Mouse (Mus musculus): ENCODE measurements at regions not wholly inside any gene's neighbourhood (a gene's known extent, or its start where the extent isn't known, plus 50 kb on each side); places are given as distances from the start of the nearest gene placed in this dataset.

DNA sequence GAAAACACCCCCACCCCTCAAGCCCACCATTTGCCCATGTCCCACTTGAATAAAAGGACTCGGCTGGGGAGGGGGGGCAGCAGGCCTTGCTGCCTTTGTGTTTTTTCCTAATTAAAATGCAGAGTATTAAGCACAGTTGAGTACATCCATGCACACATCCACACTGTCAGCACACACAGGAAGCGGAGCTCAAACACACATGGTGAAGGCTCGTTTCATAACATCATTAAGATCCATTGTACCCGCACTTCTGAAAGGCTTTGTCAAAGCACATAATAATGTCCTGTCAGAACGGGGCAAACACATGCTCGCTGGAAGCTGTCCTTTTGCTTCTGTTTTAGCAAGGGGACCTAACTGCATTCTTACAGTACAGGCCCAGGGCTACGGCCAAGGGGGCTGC lies 75.3 kb upstream of the Arhgap21 start:
- no peak for DNase-seq

DNA sequence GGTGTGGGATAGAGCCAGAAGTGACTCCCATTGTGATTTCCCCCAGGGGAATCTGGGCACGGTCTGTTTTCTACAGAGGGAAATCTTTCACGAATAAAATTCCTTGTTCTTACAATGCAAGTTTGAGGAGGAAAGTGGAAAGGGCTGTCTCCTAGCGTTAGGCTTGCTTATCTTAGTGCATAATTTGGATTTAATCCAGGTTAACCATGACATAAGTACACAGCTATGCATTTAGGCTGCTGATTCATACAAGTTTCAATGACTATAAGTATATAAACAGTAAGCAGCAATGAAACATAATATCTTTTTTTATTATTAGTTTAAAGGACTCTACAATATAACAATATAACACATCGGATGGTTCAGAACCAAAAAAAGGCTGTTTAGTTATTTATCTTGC lies 74.6 kb upstream of the Arhgap21 start:
- no peak for DNase-seq

DNA sequence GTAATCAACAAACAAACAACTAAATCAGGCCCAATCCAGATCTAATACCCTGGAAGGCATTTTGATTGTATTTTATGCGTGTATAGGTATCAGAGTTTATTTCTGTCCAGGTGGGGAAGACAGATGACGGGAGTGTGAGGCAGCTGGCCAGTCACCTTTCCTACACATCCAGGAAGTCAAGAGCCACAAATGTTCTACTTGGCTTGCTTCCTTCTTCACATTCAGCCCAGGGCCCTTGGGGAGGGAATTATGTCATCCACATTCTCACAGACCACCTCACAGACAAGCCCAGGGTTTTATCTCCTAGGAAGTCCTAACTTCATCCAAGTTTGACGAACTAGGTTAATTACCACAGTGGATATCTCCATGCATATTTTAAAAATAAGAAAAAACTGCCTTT lies 68.9 kb upstream of the Arhgap21 start:
- no peak for DNase-seq

DNA sequence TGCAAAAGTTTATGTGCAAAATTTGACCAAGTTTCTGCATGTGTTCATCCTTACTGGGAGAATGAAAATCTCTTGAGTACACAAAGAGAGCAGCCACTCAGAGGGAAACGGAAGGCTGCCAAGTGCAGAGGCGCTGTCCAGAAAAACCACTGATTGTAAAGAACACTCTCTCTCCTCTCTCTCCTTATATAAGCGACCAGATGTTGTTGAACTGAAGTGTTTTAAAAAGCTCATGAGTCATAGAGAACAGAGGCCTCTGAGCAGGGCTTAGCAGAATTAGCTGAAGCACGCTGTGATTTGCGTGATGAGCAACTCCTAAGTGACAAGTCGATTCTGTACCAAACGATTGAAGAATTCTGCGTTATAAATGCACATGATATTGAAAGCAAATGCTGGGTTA lies 68.5 kb upstream of the Arhgap21 start:
- DNase-seq: peak; percentile 70

DNA sequence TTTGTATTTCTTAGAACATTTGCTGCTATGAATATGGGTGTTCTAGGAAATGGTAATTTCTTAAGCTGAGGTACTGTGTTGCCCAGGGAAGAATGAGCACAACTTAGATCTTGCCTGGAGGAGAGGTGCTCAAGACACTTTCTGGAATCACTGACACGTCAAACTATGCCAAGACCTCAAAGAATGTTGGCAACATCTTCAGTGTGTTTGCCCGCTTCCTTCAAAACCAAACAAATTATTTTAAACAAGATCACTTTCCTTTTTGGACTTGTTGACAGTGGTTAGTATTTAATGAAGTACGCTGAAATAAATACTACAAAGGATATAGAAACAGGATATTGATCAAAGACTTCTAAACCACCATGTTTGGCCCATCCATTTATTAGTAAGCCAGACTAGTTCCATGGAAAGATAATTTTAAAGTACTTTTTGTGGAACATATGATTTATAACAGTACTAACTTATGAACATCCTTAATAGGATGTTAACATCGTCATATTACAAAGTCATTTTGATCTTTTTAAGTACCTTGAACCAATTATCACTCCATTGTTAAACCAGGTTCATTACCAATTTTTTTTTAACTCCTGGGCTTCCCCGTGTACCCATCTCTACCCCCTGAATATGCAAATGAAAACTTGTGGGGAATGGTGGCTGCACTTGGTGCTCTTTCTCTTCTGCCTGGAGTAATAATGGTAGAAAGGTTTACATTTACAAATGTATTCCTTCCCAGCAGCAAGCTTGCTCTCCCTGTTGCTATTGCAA lies 67.4 kb upstream of the Arhgap21 start:
- DNase-seq: no peak

DNA sequence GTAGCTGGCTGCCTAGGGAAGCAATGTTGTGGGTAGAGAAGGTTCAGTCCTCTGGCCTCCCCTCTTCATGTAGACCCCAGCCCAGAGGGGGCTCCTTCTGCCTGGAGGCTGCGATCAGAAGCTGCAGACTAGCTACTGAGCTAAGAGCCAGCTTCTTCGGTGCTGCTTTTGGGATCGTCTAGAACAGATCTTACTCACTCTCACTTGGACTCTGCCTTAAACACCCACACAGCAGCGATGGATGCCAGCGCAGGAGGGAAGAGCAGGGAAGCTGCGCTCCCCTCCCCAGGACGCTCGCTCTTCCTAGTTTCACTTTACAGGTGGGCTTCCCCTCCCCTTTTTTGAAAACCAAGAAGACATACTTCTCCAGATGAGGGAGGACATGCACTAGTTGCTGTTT lies 66.0 kb upstream of the Arhgap21 start:
- no peak for DNase-seq

DNA sequence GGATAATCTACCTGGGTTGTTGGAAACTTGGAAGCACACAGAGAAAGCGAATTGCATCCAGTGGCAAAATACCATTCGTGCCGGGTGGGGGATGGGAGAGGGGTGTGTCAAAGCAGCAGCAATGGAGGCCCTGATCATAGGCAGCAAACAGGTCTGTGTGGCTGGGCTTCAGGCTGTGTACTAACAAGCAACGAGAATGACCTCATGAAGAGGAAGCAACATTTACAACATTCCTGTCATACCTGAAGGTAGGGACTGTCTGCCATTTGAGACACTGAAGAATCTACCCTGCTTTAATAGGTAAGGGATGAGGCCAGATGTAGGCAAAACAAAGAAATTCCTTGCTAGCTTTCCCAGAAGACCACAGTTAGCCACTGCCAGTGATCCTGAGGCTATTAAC lies 62.0 kb upstream of the Arhgap21 start:
- no peak for DNase-seq

DNA sequence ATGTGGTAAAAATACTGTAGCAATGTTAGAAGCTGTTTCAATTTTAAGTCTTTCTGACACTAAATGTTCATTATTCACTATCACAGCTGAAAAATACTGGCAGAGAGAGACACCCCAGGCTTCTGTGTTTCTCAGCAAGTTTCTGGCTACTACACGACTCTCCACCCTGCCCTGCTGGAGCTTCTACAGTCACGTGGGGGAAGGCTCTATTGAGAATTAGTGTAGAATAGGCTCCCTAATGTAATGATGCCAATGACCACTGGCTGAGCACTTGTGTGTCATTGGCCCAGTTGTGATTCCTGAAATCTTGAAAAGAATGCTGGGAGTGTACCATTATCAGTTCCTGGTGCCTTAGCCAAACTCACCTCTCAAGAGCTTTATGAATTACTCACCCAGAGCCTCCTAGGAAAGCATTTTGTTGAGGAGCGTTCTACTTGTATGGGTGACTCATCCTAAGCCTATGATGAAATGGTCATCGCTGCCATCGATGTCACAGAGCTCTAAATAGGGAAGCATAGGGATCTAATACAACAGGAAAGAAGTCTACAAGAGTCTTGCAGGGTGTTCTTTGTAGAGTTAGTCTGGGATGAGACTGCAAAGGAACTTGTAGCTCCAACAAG lies 60.8 kb upstream of the Arhgap21 start:
- peak; percentile 16 for DNase-seq

DNA sequence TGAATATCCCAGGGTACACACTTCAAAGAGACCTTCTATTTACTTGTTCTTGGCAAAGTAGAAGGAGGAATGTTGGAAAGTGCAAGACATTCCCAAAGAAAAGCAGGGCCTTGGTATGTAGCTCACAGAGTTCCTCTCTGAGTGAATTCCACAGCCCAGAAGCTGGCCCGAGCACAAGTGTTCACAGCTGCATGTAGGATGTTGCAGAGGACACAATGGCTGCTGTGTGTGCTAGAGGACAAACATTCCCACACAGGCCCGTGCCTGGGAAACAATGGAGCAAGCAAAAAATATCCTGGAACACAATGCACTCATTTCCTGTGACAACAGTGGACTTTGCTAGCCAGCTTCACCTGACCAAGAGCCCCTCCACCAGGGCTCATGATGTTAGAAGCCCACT lies 59.9 kb upstream of the Arhgap21 start:
- peak; percentile 67 for DNase-seq

DNA sequence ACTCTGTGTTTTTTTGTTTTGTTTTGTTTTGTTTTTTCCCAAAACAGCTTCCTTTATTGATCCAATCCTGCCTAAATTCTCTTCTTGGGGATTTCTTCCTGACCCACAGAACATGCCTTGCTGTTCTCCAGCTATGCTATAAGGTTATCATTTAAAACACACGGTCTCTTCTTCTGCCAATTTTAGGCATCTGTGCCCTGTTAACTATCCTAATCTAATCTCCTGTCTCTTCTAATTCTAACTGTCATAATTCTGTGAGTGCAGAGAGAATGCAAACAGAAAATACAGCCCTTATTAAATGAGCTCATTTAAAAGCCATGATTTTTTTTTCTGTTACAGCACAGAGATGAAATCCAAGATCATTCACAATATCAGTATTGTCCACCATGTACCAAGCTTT lies 49.9 kb upstream of the Arhgap21 start:
- DNase-seq: no peak

Measured in gastrocnemius, postnatal 25 days (tissue).